Mouse (Mus musculus) heart, embryonic 14.5 days (tissue): Measurements from ENCODE around the gene Pla2g4b. TPM values are rescaled to one million over a fixed set of nuclear protein-coding genes. Genes with fewer than 3 reads are reported as not detected.

Source experiments
- microRNA-seq: library from miRNA; unstranded; fragments of <30 nt; microRNA quantifications from one replicate; pipeline ENCODE4, GENCODE M21; 2016
- polyA plus RNA-seq: library from polyadenylated mRNA; unstranded; fragments of >200 nt; fragmentation: Nextera tagmentation; extraction: Ambion mirVana; gene quantifications from 2 replicates; pipeline ENCODE4 v1.2.1, GENCODE M21; 2014

The Pla2g4b gene
- polyA plus RNA-seq, 1 experiment from 2014 or later, result 0.86 TPM

Small RNAs within 50 kb of the gene (microRNA-seq; reads per million reads assigned to microRNA genes)
- not detected for gene Mir7665

Other genes starting within 250 kb of the Pla2g4b start
- 16.8 and 17.6 TPM in 2 replicates for gene Rpap1, start 245.9 kb upstream of the Pla2g4b start, polyA plus RNA-seq
- gene Tyro3, start 235.7 kb upstream of the Pla2g4b start, polyA plus RNA-seq, result 6.4 and 6.6 TPM in 2 replicates
- gene Mga, start 136.2 kb upstream of the Pla2g4b start, polyA plus RNA-seq, result 22.9 and 30.3 TPM in 2 replicates
- gene Mapkbp1, start 60.7 kb upstream of the Pla2g4b start, polyA plus RNA-seq, result 1.7 and 2.1 TPM in 2 replicates
- gene Jmjd7, start 5.9 kb upstream of the Pla2g4b start, polyA plus RNA-seq, result 18.1 and 20.7 TPM in 2 replicates
- 1.9 and 3.6 TPM in 2 replicates for gene Gm28042, start 5.9 kb upstream of the Pla2g4b start, polyA plus RNA-seq
- gene Ehd4, start 121.2 kb downstream of the Pla2g4b start, polyA plus RNA-seq, result 141 and 152 TPM in 2 replicates
- 2.3 and 2.6 TPM in 2 replicates for gene Pla2g4e, start 211.9 kb downstream of the Pla2g4b start, polyA plus RNA-seq